Mouse (Mus musculus): Measurements from ENCODE around the gene Kcnj15. TPM values are rescaled to one million over a fixed set of nuclear protein-coding genes. Genes with fewer than 3 reads are reported as not detected.

The Kcnj15 gene
- polyA plus RNA-seq, 1 experiment from 2014 or later: 0.29 TPM

DNA sequence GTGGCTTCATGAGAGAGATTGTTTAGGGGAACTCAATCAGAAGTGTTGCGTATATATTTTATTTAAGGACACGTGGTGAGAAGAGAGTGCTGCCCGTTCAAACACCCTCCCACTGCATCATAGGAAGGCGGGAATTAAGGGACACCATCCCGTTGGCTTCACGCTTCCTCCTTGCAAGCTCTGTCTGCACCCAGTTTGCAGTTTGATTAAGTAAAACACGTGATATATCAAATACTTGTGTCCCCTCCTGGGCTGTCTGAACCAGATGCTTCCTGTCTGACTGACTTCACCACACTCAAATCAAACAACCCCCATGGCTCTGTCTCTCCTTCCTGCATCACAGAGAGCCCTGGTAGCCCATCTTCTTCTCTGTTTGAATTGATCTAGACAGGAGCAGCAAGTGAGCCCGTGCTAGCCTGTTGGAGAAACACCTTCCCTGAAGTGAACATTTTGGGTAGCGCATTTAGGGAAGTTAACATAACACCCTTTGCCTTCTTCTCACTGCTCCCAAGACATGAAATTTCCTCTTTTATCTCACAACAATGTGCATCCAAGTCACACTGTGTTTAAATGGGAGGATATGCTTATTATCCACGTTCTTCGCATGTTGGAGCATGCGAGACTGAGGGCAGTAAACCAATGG lies 26.8 kb downstream of the Kcnj15 start:
- Histone ChIP-seq H3K36me3 (replicated peaks) (no peaks in the 10 kb centered on the region), H3K4me3 (no peak overlapping the region), H3K9me3 (no peaks in the 10 kb centered on the region), H3K27me3 (ENCODE audit: poor library complexity, severe bottlenecking) (no peaks in the 10 kb centered on the region), H3K4me1 (0 out of 2 replicates have a peak, but pooled peaks cover 4% of the 10 kb centered on the region), H3K27ac (no peak overlapping the region)
- 89% methylated on average over 12 of the region's 12 CpGs for WGBS
- DNase-seq (ENCODE audit: extremely low spot score, low spot score): no peak

- 95% methylated on average over 4 of the region's 4 CpGs for WGBS
- Histone ChIP-seq H3K27ac (no peak overlapping the region), H3K4me3 (no peak overlapping the region)
These were observed 27.7 kb downstream of the Kcnj15 start for GRCm38 (mm10) chr16:95285043-95285442.

GRCm38 (mm10) chr16:95285767-95286166 lies 28.4 kb downstream of the Kcnj15 start:
- no peaks in the 10 kb centered on the region for H3K27me3 ChIP-seq (ENCODE audit: poor library complexity, severe bottlenecking)
- no peak overlapping the region for H3K27ac ChIP-seq
- 87% methylated on average over 4 of the region's 4 CpGs for WGBS
- DNase-seq (ENCODE audit: extremely low spot score, low spot score): no peak
- no peaks in the 10 kb centered on the region for H3K9me3 ChIP-seq
- H3K36me3 ChIP-seq (replicated peaks): no peaks in the 10 kb centered on the region
- H3K4me3 ChIP-seq: no peak overlapping the region
- 0 out of 2 replicates have a peak, but pooled peaks cover 4% of the 10 kb centered on the region for H3K4me1 ChIP-seq

More at GRCm38 (mm10) chr16:95285043-95285442, 27.7 kb downstream of the Kcnj15 start:
- H3K36me3 ChIP-seq (replicated peaks): no peaks in the 10 kb centered on the region
- no peaks in the 10 kb centered on the region for H3K27me3 ChIP-seq (ENCODE audit: poor library complexity, severe bottlenecking)
- 0 out of 2 replicates have a peak, but pooled peaks cover 4% of the 10 kb centered on the region for H3K4me1 ChIP-seq
- no peak for DNase-seq (ENCODE audit: extremely low spot score, low spot score)
- no peaks in the 10 kb centered on the region for H3K9me3 ChIP-seq

GRCm38 (mm10) chr16:95287656-95288055 lies 30.3 kb downstream of the Kcnj15 start:
- no peaks in the 10 kb centered on the region for H3K36me3 ChIP-seq (replicated peaks)
- no peak overlapping the region for H3K27ac ChIP-seq
- 82% methylated on average over 2 of the region's 2 CpGs for WGBS
- H3K4me3 ChIP-seq: no peak overlapping the region
- no peak for DNase-seq (ENCODE audit: extremely low spot score, low spot score)
- H3K9me3 ChIP-seq: no peaks in the 10 kb centered on the region
- peaks cover 10% of the 10 kb centered on the region; the same call in 1 of the 2 replicates for H3K4me1 ChIP-seq
- no peaks in the 10 kb centered on the region for H3K27me3 ChIP-seq (ENCODE audit: poor library complexity, severe bottlenecking)

DNA sequence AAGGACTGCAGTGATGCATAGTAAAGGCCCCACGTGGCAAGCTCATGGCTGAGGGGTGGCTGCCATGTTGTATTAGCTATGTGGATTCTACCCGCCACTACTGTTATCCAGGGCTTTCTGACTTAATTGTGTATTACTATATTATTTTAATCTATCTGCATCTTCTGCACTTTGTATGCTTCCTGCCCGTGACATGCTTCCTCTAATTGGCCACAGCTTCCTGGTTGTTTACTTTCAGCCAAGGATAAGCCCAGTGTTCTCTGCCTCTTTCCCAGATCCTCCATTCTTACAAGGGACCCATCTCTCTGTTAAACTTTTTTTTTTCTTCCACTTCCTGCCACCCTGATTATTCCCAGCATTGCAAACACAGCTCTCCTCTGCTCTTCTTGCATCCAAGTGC lies 32.0 kb downstream of the Kcnj15 start:
- no peak for DNase-seq (ENCODE audit: extremely low spot score, low spot score)
- no peaks in the 10 kb centered on the region for H3K27me3 ChIP-seq (ENCODE audit: poor library complexity, severe bottlenecking)
- WGBS: 74% methylated on average over 3 of the region's 3 CpGs
- no peaks in the 10 kb centered on the region for H3K36me3 ChIP-seq (replicated peaks)
- H3K4me1 ChIP-seq: peaks cover 10% of the 10 kb centered on the region; the same call in 1 of the 2 replicates
- no peaks in the 10 kb centered on the region for H3K9me3 ChIP-seq
- H3K27ac ChIP-seq: no peak overlapping the region
- H3K4me3 ChIP-seq: no peak overlapping the region

DNA sequence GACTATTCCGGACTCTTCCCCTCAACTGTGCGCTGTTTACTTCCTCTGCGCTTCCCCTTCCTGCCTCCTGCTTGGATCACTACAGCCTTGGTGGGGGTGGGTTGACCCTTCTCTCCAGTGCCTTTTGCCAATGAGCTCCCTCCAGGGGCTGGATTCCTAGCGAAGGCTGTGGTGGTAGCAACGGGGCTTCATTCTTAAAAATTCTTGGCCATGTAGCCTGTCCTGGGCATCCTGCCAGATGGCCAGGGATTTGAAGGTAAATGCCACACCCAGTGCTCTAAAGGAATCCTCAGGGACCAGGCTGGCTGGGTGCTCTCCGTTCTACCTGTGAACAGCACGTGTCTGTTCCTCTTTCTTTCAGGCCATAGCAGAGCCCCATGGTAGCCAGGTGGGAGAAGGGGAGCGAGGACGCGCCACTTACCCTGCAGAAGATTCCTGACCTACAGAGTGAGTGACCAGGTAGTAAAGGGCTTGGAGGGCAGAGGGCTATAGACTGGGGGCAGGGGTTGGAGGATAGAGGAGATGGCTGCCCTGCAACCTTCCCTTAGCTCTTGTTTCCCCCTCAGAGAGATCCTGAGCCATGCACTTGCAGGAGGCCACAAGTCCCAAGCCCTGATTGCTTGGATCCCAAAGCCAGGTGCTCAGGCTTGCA lies 34.2 kb downstream of the Kcnj15 start:
- WGBS: 68% methylated on average over 10 of the region's 10 CpGs
- H3K4me1 ChIP-seq: peaks cover 10% of the 10 kb centered on the region; the same call in 1 of the 2 replicates
- peak overlapping the region; percentile 40 for H3K27ac ChIP-seq
- no peak overlapping the region for H3K4me3 ChIP-seq
- no peaks in the 10 kb centered on the region for H3K27me3 ChIP-seq (ENCODE audit: poor library complexity, severe bottlenecking)
- H3K9me3 ChIP-seq: no peaks in the 10 kb centered on the region
- DNase-seq (ENCODE audit: extremely low spot score, low spot score): no peak
- no peaks in the 10 kb centered on the region for H3K36me3 ChIP-seq (replicated peaks)

GRCm38 (mm10) chr16:95292843-95293505 lies 35.6 kb downstream of the Kcnj15 start:
- H3K4me1 ChIP-seq: peaks cover 6% of the 10 kb centered on the region; the same call in 1 of the 2 replicates
- H3K4me3 ChIP-seq: no peak overlapping the region
- H3K27me3 ChIP-seq (ENCODE audit: poor library complexity, severe bottlenecking): no peaks in the 10 kb centered on the region
- H3K9me3 ChIP-seq: no peaks in the 10 kb centered on the region
- DNase-seq (ENCODE audit: extremely low spot score, low spot score): no peak
- WGBS: 90% methylated on average over 14 of the region's 14 CpGs
- no peaks in the 10 kb centered on the region for H3K36me3 ChIP-seq (replicated peaks)
- H3K27ac ChIP-seq: no peak overlapping the region

DNA sequence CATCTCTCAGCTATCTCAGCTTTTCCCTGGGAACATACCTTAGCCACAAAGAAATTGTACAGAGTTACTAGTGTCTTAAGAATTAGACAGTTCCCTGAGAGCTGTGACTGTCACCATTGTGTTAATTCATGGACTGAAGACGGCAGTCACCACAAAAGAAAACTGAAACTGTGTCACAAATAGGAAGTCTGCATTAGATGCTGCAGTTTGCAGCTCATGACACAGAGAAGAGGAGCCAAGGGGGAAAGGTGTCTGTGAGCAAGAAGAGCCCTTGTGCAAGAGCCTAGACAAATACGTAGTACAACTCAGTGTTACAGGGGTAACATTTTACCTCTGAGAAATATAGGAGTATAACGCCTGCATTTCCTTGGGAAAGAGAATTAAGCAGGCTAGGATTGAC lies 40.3 kb downstream of the Kcnj15 start:
- Histone ChIP-seq H3K4me3 (no peak overlapping the region), H3K27ac (no peak overlapping the region), H3K36me3 (replicated peaks) (no peaks in the 10 kb centered on the region), H3K27me3 (ENCODE audit: poor library complexity, severe bottlenecking) (no peaks in the 10 kb centered on the region), H3K9me3 (no peaks in the 10 kb centered on the region), H3K4me1 (no peaks in the 10 kb centered on the region)
- DNase-seq (ENCODE audit: extremely low spot score, low spot score): no peak
- WGBS: 79% methylated on average over 3 of the region's 3 CpGs

DNA sequence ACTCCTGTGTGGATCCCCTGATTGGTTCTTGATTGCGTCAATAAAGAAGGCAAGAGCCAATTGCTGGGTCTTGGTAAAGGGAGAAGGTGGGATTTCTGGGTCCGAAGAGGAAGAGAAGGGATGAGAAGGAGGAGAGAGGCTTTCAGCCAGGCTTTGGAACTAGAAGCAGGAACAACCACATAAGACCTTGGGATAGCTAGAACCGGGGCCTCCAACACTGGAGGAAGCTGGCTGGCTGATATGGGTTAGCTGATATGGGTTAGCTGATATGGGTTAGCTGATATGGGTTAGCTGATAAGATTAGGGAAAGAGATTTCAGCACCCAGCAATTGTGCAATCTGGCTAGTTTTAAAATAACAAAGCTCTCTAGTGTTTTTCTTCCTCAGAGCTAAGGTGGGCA lies 44.3 kb downstream of the Kcnj15 start:
- Histone ChIP-seq H3K4me1 (0 out of 2 replicates have a peak, but pooled peaks cover 3% of the 10 kb centered on the region), H3K4me3 (no peak overlapping the region), H3K27me3 (ENCODE audit: poor library complexity, severe bottlenecking) (no peaks in the 10 kb centered on the region), H3K36me3 (replicated peaks) (no peaks in the 10 kb centered on the region), H3K27ac (no peak overlapping the region), H3K9me3 (no peaks in the 10 kb centered on the region)
- no peak for DNase-seq (ENCODE audit: extremely low spot score, low spot score)
- WGBS: 87% methylated on average over 3 of the region's 3 CpGs

DNA sequence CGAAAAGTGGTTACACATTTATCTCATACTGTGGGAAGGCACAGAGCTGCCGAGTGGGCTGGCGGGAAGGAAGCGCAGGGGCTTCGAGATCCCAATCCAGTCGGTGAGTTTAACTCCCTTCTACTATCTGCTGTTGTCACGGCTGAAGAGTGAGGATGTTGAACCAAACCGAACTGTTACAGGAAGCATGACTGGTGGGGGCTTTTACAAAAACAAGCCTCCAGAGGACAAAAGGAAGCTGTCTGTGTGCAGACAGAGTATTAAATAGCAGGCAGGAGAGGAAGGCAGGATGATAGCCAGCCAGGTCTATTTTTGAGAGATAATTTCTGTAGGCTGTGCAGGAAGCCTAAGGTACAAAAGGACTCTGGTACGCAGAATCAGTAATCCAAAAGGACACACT lies 46.3 kb downstream of the Kcnj15 start:
- Histone ChIP-seq H3K36me3 (replicated peaks) (no peaks in the 10 kb centered on the region), H3K9me3 (no peaks in the 10 kb centered on the region), H3K4me1 (0 out of 2 replicates have a peak, but pooled peaks cover 3% of the 10 kb centered on the region), H3K27ac (no peak overlapping the region), H3K4me3 (no peak overlapping the region), H3K27me3 (ENCODE audit: poor library complexity, severe bottlenecking) (no peaks in the 10 kb centered on the region)
- DNase-seq (ENCODE audit: extremely low spot score, low spot score): no peak
- WGBS: 78% methylated on average over 9 of the region's 9 CpGs

DNA sequence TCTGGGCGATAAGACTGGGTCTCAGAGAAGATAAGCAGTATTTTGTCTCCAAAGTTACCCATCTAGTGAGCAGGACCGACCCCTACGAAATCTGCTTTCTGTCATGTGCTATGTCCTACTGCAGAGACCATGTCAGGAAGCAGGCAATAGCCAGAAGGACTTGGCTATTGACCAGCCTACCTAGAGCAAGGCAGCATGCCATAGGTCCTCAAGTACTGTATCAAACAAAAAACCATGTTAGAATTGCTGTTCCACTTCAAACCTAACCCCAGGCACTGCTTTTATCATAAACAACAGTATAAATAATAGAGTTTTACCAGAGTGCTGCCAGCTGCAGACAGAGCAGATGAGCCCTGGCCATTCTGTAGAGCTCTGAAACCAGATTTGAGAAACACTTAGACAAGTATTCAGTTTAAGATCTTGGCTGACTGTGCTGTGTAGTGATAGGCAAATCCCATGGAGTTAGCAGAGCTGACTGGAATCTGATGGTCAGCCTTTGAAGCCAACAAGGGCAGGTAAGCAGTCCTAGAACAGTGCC lies 50.5 kb downstream of the Kcnj15 start:
- DNase-seq (ENCODE audit: extremely low spot score, low spot score): no peak
- 96% methylated on average over 3 of the region's 3 CpGs for WGBS
- no peak overlapping the region for H3K4me3 ChIP-seq
- H3K36me3 ChIP-seq (replicated peaks): no peaks in the 10 kb centered on the region
- H3K9me3 ChIP-seq: no peaks in the 10 kb centered on the region
- no peaks in the 10 kb centered on the region for H3K27me3 ChIP-seq (ENCODE audit: poor library complexity, severe bottlenecking)
- 0 out of 2 replicates have a peak, but pooled peaks cover 3% of the 10 kb centered on the region for H3K4me1 ChIP-seq
- H3K27ac ChIP-seq: no peak overlapping the region

- peaks cover 5% of the 10 kb centered on the region; the same call in 1 of the 2 replicates for H3K4me1 ChIP-seq
- WGBS: 68% methylated on average over 9 of the region's 9 CpGs
- no peak for DNase-seq (ENCODE audit: extremely low spot score, low spot score)
- H3K9me3 ChIP-seq: no peaks in the 10 kb centered on the region
- H3K27me3 ChIP-seq (ENCODE audit: poor library complexity, severe bottlenecking): no peaks in the 10 kb centered on the region
- no peak overlapping the region for H3K4me3 ChIP-seq
- H3K36me3 ChIP-seq (replicated peaks): no peaks in the 10 kb centered on the region
- H3K27ac ChIP-seq: 0 out of 2 replicates have a peak overlapping the region, but pooled peaks have one; percentile 35
These were observed 64.7 kb downstream of the Kcnj15 start for GRCm38 (mm10) chr16:95321945-95322625.
